Mouse (Mus musculus): ENCODE measurements around the gene Fam98a.

Fam98a gene

GRCm38 (mm10) chr17:75551512-75552400 lies at the start of gene Fam98a:
Gene Fam98a (minus strand): TSS chr17:75551946.
- DNase-seq = peak; percentile 97 to 98

- DNase-seq = no peak
These were observed 46.9 kb upstream of the Fam98a start for GRCm38 (mm10) chr17:75598652-75599051.

GRCm38 (mm10) chr17:75582738-75583137 lies 31.0 kb upstream of the Fam98a start:
- DNase-seq = no peak

GRCm38 (mm10) chr17:75575608-75576007 lies 23.9 kb upstream of the Fam98a start:
- no peak for DNase-seq

GRCm38 (mm10) chr17:75558041-75558440 lies 6.3 kb upstream of the Fam98a start:
- no peak for DNase-seq

- DNase-seq = no peak
These were observed 5.3 kb upstream of the Fam98a start for GRCm38 (mm10) chr17:75557031-75557430.

- DNase-seq = peak; percentile 19 to 22
These were observed 854 bp downstream of the Fam98a start for GRCm38 (mm10) chr17:75550771-75551413.

- no peak for DNase-seq
These were observed 7.5 kb downstream of the Fam98a start for GRCm38 (mm10) chr17:75544262-75544661.

- no peak for DNase-seq
These were observed 8.3 kb downstream of the Fam98a start for GRCm38 (mm10) chr17:75543434-75543833.

- DNase-seq = no peak
These were observed 11.9 kb downstream of the Fam98a start for GRCm38 (mm10) chr17:75539841-75540240.

GRCm38 (mm10) chr17:75539130-75539529 lies 12.6 kb downstream of the Fam98a start:
- DNase-seq = no peak

- no peak for DNase-seq
These were observed 13.3 kb downstream of the Fam98a start for GRCm38 (mm10) chr17:75538431-75538830.

GRCm38 (mm10) chr17:75537050-75537445 lies 14.7 kb downstream of the Fam98a start:
- DNase-seq = no peak

- DNase-seq = no peak
These were observed 15.2 kb downstream of the Fam98a start for GRCm38 (mm10) chr17:75536396-75537049.

- DNase-seq = no peak
These were observed 16.1 kb downstream of the Fam98a start for GRCm38 (mm10) chr17:75535612-75536011.

GRCm38 (mm10) chr17:75534314-75535020 lies 17.3 kb downstream of the Fam98a start:
- DNase-seq = no peak

GRCm38 (mm10) chr17:75532469-75532986 lies 19.2 kb downstream of the Fam98a start:
- no peak for DNase-seq

- no peak for DNase-seq
These were observed 22.4 kb downstream of the Fam98a start for GRCm38 (mm10) chr17:75529222-75529935.

GRCm38 (mm10) chr17:75526411-75526810 lies 25.3 kb downstream of the Fam98a start:
- no peak for DNase-seq

GRCm38 (mm10) chr17:75523812-75524211 lies 27.9 kb downstream of the Fam98a start:
- DNase-seq = no peak

- DNase-seq = no peak
These were observed 29.2 kb downstream of the Fam98a start for GRCm38 (mm10) chr17:75522347-75523065.

All from cerebellum, postnatal 36 days (tissue).